Mouse (Mus musculus): Measurements from ENCODE around the gene Cx3cr1. TPM values are rescaled to one million over a fixed set of nuclear protein-coding genes. Genes with fewer than 3 reads are reported as not detected.

The Cx3cr1 gene
- polyA plus RNA-seq, 1 experiment = 0.04 TPM

DNA sequence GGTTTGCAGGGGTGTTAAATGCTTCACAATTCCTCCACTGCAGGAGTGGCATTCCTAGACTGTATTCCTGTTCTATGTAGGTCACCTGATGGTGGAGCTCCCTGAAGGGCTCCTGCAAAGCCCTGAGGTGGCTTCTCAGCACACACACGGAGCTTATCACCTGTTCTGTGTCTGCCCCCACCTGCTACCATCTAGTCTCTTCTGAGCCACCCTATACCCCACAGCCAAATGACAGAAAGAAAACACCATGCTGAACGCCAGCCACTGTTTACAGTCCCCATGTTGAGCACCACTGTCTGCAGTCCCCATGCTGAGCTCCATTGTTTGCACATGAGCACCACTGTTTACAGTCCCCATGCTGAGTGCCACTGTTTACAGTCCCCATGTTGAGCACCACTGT lies 89.9 kb downstream of the Cx3cr1 start:
- peaks cover 43% of the 10 kb centered on the region for H3K79me3 ChIP-seq (ENCODE audit: low read depth)
- no peak overlapping the region for H3K4me3 ChIP-seq (ENCODE audit: insufficient read depth, poor library complexity, severe bottlenecking)
- H3K36me3 ChIP-seq (ENCODE audit: control insufficient read depth, insufficient read depth) = peaks cover 22% of the 10 kb centered on the region
- no peaks in the 10 kb centered on the region for H3K27me3 ChIP-seq (ENCODE audit: control insufficient read depth, insufficient read depth, insufficient read length)
- H3ac ChIP-seq (ENCODE audit: control insufficient read depth, insufficient read length, low read depth) = no peak overlapping the region
- peaks cover 64% of the 10 kb centered on the region for H3K79me2 ChIP-seq (ENCODE audit: control insufficient read depth, insufficient read depth)
- TF ChIP-seq MYOG (IDR thresholded peaks at IDR 0.05; ENCODE audit: control insufficient read depth, extremely low read depth, insufficient read length) = no peak
- no peak for TF ChIP-seq CTCF (IDR thresholded peaks at IDR 0.05; ENCODE audit: control insufficient read depth, insufficient read depth, insufficient read length)
- TF ChIP-seq CEBPB (IDR thresholded peaks at IDR 0.05; ENCODE audit: low read depth) = no peak

DNA sequence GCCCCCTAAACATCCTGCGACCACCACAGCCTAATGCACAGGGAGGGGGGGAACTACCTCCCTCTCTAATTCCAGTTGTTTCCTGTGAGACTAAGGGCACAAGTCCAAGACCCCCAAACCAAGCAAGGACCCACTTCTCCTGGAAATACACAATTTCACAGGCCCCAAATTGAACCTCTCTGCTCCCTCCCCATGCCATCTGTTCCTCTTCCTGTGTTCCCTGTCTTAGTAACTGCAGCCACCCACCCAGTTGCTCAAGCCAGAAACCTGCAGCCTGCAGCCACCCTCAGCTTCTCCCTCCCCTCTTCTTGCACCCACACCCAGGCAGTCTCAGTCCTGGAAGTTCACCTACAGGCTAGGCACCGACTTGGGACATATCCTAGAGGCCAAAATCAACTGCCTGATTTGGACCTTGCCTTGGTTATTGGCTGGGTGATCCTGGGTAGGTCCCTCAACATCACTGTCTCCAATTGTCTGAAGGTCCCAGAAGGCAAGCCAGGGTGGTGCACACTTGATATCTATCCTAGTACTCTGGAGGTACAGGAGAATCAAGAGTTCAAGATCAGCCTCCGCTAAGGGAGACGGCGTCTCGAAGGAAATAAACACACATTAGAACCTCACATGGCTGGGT lies 90.8 kb downstream of the Cx3cr1 start:
- TF ChIP-seq CEBPB (IDR thresholded peaks at IDR 0.05; ENCODE audit: low read depth) (no peak), FOSL1 (IDR thresholded peaks at IDR 0.05; ENCODE audit: insufficient read depth, low read length, poor library complexity, severe bottlenecking) (no peak), CTCF (IDR thresholded peaks at IDR 0.05; ENCODE audit: control insufficient read depth, insufficient read depth, insufficient read length) (no peak), MYOD1 (IDR thresholded peaks at IDR 0.05; ENCODE audit: control insufficient read depth, insufficient read length, low read depth) (no peak)

DNA sequence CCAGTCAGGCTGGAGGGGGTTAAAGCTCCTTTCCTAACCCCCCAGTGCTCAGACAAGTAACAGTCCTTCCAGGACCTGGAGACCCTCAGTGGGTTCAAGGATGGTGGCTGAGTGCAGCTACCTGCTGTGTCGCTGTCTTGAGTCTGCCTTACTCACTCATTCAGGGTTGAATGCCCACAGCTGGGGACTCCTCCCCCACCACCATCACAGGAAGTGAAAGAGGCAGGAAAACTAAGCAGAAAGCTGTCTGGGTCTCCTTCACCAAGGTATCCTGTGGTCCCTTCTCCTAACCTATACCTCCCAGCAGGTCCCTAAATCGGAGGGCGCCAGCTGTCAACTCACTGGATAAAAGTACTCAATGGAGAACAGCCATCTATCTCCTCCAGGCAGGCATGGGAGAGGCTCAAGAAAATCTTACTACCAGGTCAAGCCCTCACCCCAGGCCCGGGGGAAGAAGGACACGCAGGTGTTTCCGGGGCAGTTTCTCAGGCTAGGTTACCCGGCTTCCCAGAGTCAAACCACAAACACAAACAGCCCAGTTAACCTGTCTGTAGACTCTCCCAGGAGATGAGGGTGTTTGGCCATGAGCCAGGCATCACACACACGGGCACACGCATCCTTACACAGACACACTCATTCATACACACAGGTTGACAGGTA lies 91.4 kb downstream of the Cx3cr1 start:
- H3K4me3 ChIP-seq (ENCODE audit: insufficient read depth, poor library complexity, severe bottlenecking) = no peak overlapping the region
- peaks cover 43% of the 10 kb centered on the region for H3K79me3 ChIP-seq (ENCODE audit: low read depth)
- no peak for TF ChIP-seq FOSL1 (IDR thresholded peaks at IDR 0.05; ENCODE audit: insufficient read depth, low read length, poor library complexity, severe bottlenecking)
- no peak for TF ChIP-seq MYOG (IDR thresholded peaks at IDR 0.05; ENCODE audit: control insufficient read depth, extremely low read depth, insufficient read length)
- no peak for TF ChIP-seq CTCF (IDR thresholded peaks at IDR 0.05; ENCODE audit: control insufficient read depth, insufficient read depth, insufficient read length)
- no peak for TF ChIP-seq MYOD1 (IDR thresholded peaks at IDR 0.05; ENCODE audit: control insufficient read depth, insufficient read length, low read depth)
- peaks cover 35% of the 10 kb centered on the region for H3K36me3 ChIP-seq (ENCODE audit: control insufficient read depth, insufficient read depth)
- no peaks in the 10 kb centered on the region for H3K27me3 ChIP-seq (ENCODE audit: control insufficient read depth, insufficient read depth, insufficient read length)
- no peak overlapping the region for H3ac ChIP-seq (ENCODE audit: control insufficient read depth, insufficient read length, low read depth)
- H3K79me2 ChIP-seq (ENCODE audit: control insufficient read depth, insufficient read depth) = peaks cover 64% of the 10 kb centered on the region

More for the DNA sequence above, 90.8 kb downstream of the Cx3cr1 start:
- H3ac ChIP-seq (ENCODE audit: control insufficient read depth, insufficient read length, low read depth) = no peak overlapping the region
- no peaks in the 10 kb centered on the region for H3K27me3 ChIP-seq (ENCODE audit: control insufficient read depth, insufficient read depth, insufficient read length)
- peaks cover 29% of the 10 kb centered on the region for H3K36me3 ChIP-seq (ENCODE audit: control insufficient read depth, insufficient read depth)
- peaks cover 43% of the 10 kb centered on the region for H3K79me3 ChIP-seq (ENCODE audit: low read depth)
- no peak overlapping the region for H3K4me3 ChIP-seq (ENCODE audit: insufficient read depth, poor library complexity, severe bottlenecking)
- peaks cover 64% of the 10 kb centered on the region for H3K79me2 ChIP-seq (ENCODE audit: control insufficient read depth, insufficient read depth)

DNA sequence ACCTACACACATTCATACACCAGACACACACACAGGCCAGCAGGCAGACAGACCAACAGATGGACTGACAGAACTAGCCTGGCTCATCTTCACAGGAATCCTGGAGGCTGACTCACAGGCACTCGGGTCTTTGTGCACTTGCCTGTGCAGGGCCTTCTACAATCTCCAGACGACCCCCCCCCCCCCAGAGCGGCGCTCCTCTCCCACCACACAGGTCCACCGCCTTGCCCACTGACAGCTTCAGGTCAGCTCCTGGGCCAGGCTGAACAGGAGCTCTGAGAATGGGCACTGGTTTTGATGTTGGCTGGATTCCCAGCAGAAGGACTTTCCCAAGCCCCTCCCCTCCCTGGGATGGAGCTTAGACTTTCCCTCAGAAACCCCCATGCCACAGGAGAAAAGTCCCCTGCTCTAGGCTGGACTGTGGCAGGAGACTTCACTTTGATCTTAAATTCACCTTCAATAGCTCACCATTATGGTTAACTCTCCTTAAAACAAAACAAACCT lies 92.1 kb downstream of the Cx3cr1 start:
- no peak for TF ChIP-seq FOSL1 (IDR thresholded peaks at IDR 0.05; ENCODE audit: insufficient read depth, low read length, poor library complexity, severe bottlenecking)
- no peak for TF ChIP-seq CTCF (IDR thresholded peaks at IDR 0.05; ENCODE audit: control insufficient read depth, insufficient read depth, insufficient read length)
- TF ChIP-seq USF1 (IDR thresholded peaks at IDR 0.05; ENCODE audit: low read depth) = no peak
- TF ChIP-seq CEBPB (IDR thresholded peaks at IDR 0.05; ENCODE audit: low read depth) = no peak
- no peak for TF ChIP-seq MAX (IDR thresholded peaks at IDR 0.05)
- no peak for TF ChIP-seq MYOG (IDR thresholded peaks at IDR 0.05; ENCODE audit: control insufficient read depth, extremely low read depth, insufficient read length)
- TF ChIP-seq MYOD1 (IDR thresholded peaks at IDR 0.05; ENCODE audit: control insufficient read depth, insufficient read length, low read depth) = no peak
- H3K27me3 ChIP-seq (ENCODE audit: control insufficient read depth, insufficient read depth, insufficient read length) = no peaks in the 10 kb centered on the region
- H3ac ChIP-seq (ENCODE audit: control insufficient read depth, insufficient read length, low read depth) = no peak overlapping the region
- H3K36me3 ChIP-seq (ENCODE audit: control insufficient read depth, insufficient read depth) = peaks cover 41% of the 10 kb centered on the region
- H3K79me3 ChIP-seq (ENCODE audit: low read depth) = peaks cover 43% of the 10 kb centered on the region
- H3K79me2 ChIP-seq (ENCODE audit: control insufficient read depth, insufficient read depth) = peaks cover 61% of the 10 kb centered on the region
- no peak overlapping the region for H3K4me3 ChIP-seq (ENCODE audit: insufficient read depth, poor library complexity, severe bottlenecking)

DNA sequence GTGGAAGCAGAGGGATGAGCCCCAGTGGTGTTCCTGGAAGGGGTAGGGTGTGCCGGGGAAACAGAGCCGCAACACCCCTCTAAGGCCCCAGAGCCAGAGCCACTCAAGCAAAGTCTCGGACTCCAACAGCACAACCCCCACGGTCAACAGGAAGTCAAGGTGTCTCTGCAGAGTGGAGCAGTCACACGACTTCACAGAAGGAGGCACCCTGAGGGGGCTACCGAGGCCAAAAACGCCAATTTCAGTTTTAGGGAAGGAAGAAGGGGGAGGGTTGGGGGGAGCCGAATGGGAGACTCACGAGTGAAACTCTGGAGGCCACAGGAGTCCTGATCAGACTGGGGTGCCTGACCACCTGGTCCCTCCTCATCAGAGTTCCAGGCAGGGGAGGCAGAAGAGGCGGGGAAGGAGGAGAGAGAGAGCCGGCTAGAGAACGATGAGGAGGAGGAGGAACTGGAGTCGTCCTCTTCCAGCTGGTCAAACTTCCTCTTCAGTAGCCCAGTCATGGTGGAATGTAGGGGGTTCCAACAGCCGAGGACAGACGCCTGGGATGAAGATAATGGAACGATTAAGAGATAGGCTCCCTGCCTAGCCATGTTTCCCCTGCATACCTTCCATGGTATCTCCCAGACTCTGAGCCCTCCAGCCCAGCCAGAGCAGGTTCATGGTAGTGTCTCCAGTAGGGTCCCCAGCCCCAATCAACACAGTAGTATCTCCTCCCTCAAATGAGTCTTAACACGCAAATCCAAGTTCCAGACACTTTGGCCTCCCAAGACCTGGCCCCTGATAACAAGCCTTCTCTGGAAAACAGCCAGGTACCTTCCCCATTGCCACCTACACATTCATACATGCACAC lies 92.7 kb downstream of the Cx3cr1 start:
- Histone ChIP-seq H3K36me3 (ENCODE audit: control insufficient read depth, insufficient read depth) (peaks cover 48% of the 10 kb centered on the region), H3K79me2 (ENCODE audit: control insufficient read depth, insufficient read depth) (peaks cover 54% of the 10 kb centered on the region), H3K79me3 (ENCODE audit: low read depth) (peaks cover 37% of the 10 kb centered on the region), H3K4me3 (ENCODE audit: insufficient read depth, poor library complexity, severe bottlenecking) (no peak overlapping the region), H3K27me3 (ENCODE audit: control insufficient read depth, insufficient read depth, insufficient read length) (no peaks in the 10 kb centered on the region), H3ac (ENCODE audit: control insufficient read depth, insufficient read length, low read depth) (no peak overlapping the region)
- TF ChIP-seq USF1 (IDR thresholded peaks at IDR 0.05; ENCODE audit: low read depth) = no peak
- no peak for TF ChIP-seq CEBPB (IDR thresholded peaks at IDR 0.05; ENCODE audit: low read depth)
- no peak for TF ChIP-seq MYOD1 (IDR thresholded peaks at IDR 0.05; ENCODE audit: control insufficient read depth, insufficient read length, low read depth)
- TF ChIP-seq MAX (IDR thresholded peaks at IDR 0.05) = no peak
- TF ChIP-seq FOSL1 (IDR thresholded peaks at IDR 0.05; ENCODE audit: insufficient read depth, low read length, poor library complexity, severe bottlenecking) = no peak
- TF ChIP-seq CTCF (IDR thresholded peaks at IDR 0.05; ENCODE audit: control insufficient read depth, insufficient read depth, insufficient read length) = no peak
- no peak for TF ChIP-seq MYOG (IDR thresholded peaks at IDR 0.05; ENCODE audit: control insufficient read depth, extremely low read depth, insufficient read length)
